Mouse (Mus musculus): Measurements from ENCODE around the gene Eif5a. TPM values are rescaled to one million over a fixed set of nuclear protein-coding genes. Genes with fewer than 3 reads are reported as not detected.

Gene Eif5a
- total and polyA plus RNA-seq, 3 experiments = 1,419 to 3,314 (median 2,729) TPM

- TF ChIP-seq HCFC1 (IDR thresholded peaks at IDR 0.05; ENCODE audit: low read depth, low read length) (no peak), ZC3H11A (IDR thresholded peaks at IDR 0.05; ENCODE audit: low read depth, low read length) (no peak), ETS1 (conservative IDR thresholded peaks at IDR 0.05; ENCODE audit: low read depth, low read length) (no peak), MYC (IDR thresholded peaks at IDR 0.05; ENCODE audit: low read depth, low read length) (no peak), USF1 (IDR thresholded peaks at IDR 0.05; ENCODE audit: low read depth, low read length) (no peak), JUND (conservative IDR thresholded peaks at IDR 0.05; ENCODE audit: low read depth, low read length) (no peak), NELFE (IDR thresholded peaks at IDR 0.05; ENCODE audit: low read depth, low read length) (no peak), MEF2A (IDR thresholded peaks at IDR 0.05; ENCODE audit: borderline replicate concordance, low read depth, low read length) (no peak)
- Histone ChIP-seq H3K4me2 (ENCODE audit: insufficient read depth, low read depth, poor library complexity, severe bottlenecking) (no peak overlapping the region), H3K4me1 (ENCODE audit: control insufficient read depth in 1 of 2, insufficient read depth in 2 of 2) (peaks cover 21 to 36% of the 10 kb centered on the region in 2 experiments), H3K27ac (ENCODE audit: insufficient read depth, low read depth) (no peak overlapping the region), H3K79me2 (replicated peaks; ENCODE audit: control insufficient read depth, extremely low read depth, insufficient read depth, poor library complexity, severe bottlenecking) (no peaks in the 10 kb centered on the region), H3K27me3 (replicated peaks) (peaks cover 15% of the 10 kb centered on the region), H3K9me3 (replicated peaks; ENCODE audit: low read length) (no peaks in the 10 kb centered on the region), H3K9ac (ENCODE audit: insufficient read depth, low read depth) (no peak overlapping the region), H3K4me3 (replicated peaks in 1 of 3; ENCODE audit: low read depth in 2 of 3, low read length in 2 of 3, poor library complexity in 1 of 3) (no peak overlapping the region), H3K36me3 (replicated peaks in 1 of 2; ENCODE audit: control insufficient read depth in 1 of 2, insufficient read depth in 1 of 2, low read length in 1 of 2) (peaks cover 0 to 15% of the 10 kb centered on the region in 2 experiments)
- dilution Hi-C loops (cut with MboI; ENCODE audit: extremely low pct_ligation_motif_present, extremely low pct_unique_long_range_greater_than_20kb, low sequenced_read_pairs) = no loop called here
- DNase-seq (ENCODE audit: extremely low read depth) = no peak
- in situ Hi-C loops (cut with MboI; ENCODE audit: low pct_ligation_motif_present, low pct_unique_long_range_greater_than_20kb, low sequenced_read_pairs) = no loop called here
Observed at GRCm38 (mm10) chr11:69945216-69945615, 23.5 kb upstream of the Eif5a start.

DNA sequence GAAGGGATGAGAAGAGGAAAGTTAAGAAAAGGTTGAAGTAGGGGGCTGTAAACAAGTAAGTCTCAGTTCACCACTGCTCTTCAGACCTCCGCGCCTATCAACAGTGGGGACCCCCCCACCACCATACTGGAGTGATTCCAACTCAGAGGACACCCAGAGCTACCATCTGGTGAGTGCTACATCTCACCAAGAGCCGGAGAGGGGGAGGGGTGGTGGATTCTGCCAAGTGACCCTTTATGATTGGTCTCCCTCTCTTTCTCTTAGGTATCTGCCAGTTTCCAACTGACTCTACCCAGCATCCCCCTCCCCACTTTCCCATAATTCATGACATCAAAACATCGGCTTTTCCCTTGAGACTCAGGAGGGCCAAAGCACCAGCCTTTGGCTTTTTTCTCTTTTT lies 19.2 kb upstream of the Eif5a start:
- Histone ChIP-seq H3K27ac (ENCODE audit: insufficient read depth, low read depth) (no peak overlapping the region), H3K36me3 (replicated peaks in 1 of 2; ENCODE audit: control insufficient read depth in 1 of 2, insufficient read depth in 1 of 2, low read length in 1 of 2) (peaks cover 0 to 15% of the 10 kb centered on the region in 2 experiments), H3K9ac (ENCODE audit: insufficient read depth, low read depth) (no peak overlapping the region), H3K4me1 (ENCODE audit: control insufficient read depth in 1 of 2, insufficient read depth in 2 of 2) (peaks cover under 1 to 17% of the 10 kb centered on the region in 2 experiments; a peak in 3 of 4 replicates), H3K27me3 (replicated peaks) (peaks cover 47% of the 10 kb centered on the region), H3K4me2 (ENCODE audit: insufficient read depth, low read depth, poor library complexity, severe bottlenecking) (no peak overlapping the region), H3K9me3 (replicated peaks; ENCODE audit: low read length) (no peaks in the 10 kb centered on the region), H3K4me3 (replicated peaks in 1 of 3; ENCODE audit: low read depth in 2 of 3, low read length in 2 of 3, poor library complexity in 1 of 3) (no peak overlapping the region), H3K79me2 (replicated peaks; ENCODE audit: control insufficient read depth, extremely low read depth, insufficient read depth, poor library complexity, severe bottlenecking) (no peaks in the 10 kb centered on the region)
- in situ Hi-C loops (cut with MboI; ENCODE audit: low pct_ligation_motif_present, low pct_unique_long_range_greater_than_20kb, low sequenced_read_pairs) (no loop called here), dilution Hi-C loops (cut with MboI; ENCODE audit: extremely low pct_ligation_motif_present, extremely low pct_unique_long_range_greater_than_20kb, low sequenced_read_pairs) (no loop called here)
- DNase-seq (ENCODE audit: extremely low read depth) = no peak
- no peak for TF ChIP-seq SIN3A (IDR thresholded peaks at IDR 0.05; ENCODE audit: low read length)
- TF ChIP-seq ELF1 (IDR thresholded peaks at IDR 0.05; ENCODE audit: low read depth, low read length) = no peak
- no peak for TF ChIP-seq MAFK (IDR thresholded peaks at IDR 0.05; ENCODE audit: insufficient replicate concordance, low read length)
- no peak for TF ChIP-seq USF1 (IDR thresholded peaks at IDR 0.05; ENCODE audit: low read depth, low read length)
- TF ChIP-seq RCOR1 (conservative IDR thresholded peaks at IDR 0.05; ENCODE audit: low read depth, low read length) = no peak
- no peak for TF ChIP-seq MYC (IDR thresholded peaks at IDR 0.05; ENCODE audit: low read depth, low read length)
- TF ChIP-seq EP300 (IDR thresholded peaks at IDR 0.05; ENCODE audit: low read length) = no peak
- no peak for TF ChIP-seq POLR2AphosphoS2 (IDR thresholded peaks at IDR 0.05; ENCODE audit: low read depth, low read length)
- TF ChIP-seq ZMIZ1 (IDR thresholded peaks at IDR 0.05; ENCODE audit: low read depth, low read length) = no peak
- no peak for TF ChIP-seq SMC3 (IDR thresholded peaks at IDR 0.05; ENCODE audit: low read depth, low read length)
- no peak for TF ChIP-seq KAT2A (IDR thresholded peaks at IDR 0.05; ENCODE audit: insufficient replicate concordance, low read length)
